Mouse (Mus musculus): ENCODE results near the gene Sytl4. TPM values are rescaled to one million over a fixed set of nuclear protein-coding genes. Genes with fewer than 3 reads are reported as not detected.

The Sytl4 gene
- polyA plus RNA-seq (2016; fragmentation: Nextera tagmentation; extraction: Ambion mirVana): 0.79 and 1.7 TPM in 2 replicates

DNA sequence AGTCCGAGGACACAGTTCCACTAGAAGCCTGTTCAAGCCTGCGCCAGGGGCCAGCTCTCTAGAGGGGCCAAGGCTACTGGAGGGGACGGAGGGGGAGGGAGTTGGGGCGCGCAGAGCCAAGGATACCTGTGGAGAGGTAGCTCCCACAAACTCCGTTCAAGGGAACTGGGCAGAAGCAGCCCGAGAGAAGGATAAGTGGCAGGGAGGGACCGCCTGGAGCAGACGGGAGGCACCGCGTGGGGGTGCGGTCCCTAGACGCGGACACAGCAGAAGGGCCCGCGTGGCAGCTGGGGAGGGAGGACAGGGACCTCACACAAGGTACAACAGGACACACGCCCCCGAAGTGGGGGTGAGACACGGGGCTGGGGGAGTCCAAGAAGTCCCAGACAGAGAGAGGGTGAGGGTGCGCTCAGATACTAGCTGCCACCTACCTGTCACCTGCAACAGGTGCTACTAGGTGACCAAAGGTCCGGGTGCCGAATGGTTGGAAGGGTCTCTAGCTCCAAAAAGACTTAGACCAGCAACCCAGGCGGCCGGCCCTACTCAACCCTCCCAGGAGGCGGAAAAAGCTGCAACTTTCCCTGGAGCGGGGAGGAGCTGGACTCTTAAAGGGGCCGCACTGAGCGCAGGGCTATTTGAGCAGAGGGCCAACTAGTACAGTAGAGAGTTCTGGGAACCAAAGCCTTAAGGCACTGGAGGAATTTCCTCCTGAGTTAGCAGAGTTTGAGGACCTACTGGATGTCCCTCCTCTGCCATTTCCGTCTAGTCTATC is at the start of gene Sytl4:
Gene Sytl4, minus strand, starts transcription at position 582 of the 772 bp plus-strand sequence.
- Histone ChIP-seq H3K9me3 (replicated peaks) (no peaks in the 10 kb centered on the region), H3K27me3 (ENCODE audit: low read depth, poor library complexity, severe bottlenecking) (peaks cover 85% of the 10 kb centered on the region), H3K4me1 (peaks cover 4% of the 10 kb centered on the region; the same call in 1 of the 2 replicates), H3K27ac (no peak within 1 kb of the TSS), H3K4me3 (peak within 1 kb of the TSS; percentile 53), H3K36me3 (no peaks in the 10 kb centered on the region)
- peak; percentile 48 for DNase-seq (ENCODE audit: low spot score)
- 16% methylated on average over 29 of the region's 29 CpGs for WGBS

DNA sequence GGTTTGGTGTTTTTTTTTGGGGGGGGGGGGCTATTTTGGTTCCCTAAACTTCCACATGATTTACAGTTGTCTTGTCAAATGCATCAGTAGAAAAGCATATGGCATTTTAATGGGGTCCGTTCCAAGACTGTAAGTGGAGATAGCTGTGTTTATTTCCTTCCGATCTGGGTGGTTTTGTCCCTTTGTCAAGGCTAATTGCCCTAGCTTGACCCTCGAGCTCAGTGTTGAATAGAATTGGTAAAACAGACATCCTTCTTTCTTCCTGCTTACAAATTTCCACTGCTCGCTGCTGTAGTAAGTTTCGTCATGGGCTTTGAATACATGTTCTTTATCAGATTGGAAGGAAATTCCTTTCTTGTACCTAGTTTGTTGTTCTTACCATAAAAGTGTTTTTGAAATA is 39.1 kb upstream of the Sytl4 start:
- H3K4me3 ChIP-seq: no peak overlapping the region
- peaks cover 22% of the 10 kb centered on the region; the same call in 1 of the 2 replicates for H3K27me3 ChIP-seq (ENCODE audit: low read depth, poor library complexity, severe bottlenecking)
- H3K27ac ChIP-seq: no peak overlapping the region
- no peak for DNase-seq (ENCODE audit: low spot score)
- no peaks in the 10 kb centered on the region for H3K9me3 ChIP-seq (replicated peaks)
- no peaks in the 10 kb centered on the region for H3K36me3 ChIP-seq
- no peaks in the 10 kb centered on the region for H3K4me1 ChIP-seq
- 57% methylated on average over 5 of the region's 5 CpGs for WGBS

DNA sequence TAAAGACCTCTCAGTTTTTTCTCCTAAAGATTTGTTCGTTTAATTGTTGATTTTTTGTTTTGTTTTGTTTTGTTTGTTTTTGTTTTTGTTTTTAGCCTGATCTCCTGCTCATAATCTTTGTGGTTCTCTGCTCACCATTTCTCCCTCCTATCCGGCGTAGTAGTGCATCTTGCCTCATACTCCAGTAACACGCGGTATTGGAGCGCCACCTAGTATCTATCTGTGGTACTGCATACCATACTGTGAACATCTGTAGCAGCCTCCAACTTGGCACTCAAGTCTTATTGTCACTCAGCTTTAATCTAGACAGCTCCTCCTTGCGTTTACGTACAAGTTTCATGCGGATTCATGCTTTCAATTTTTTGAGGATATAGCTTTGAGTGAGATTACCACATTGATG is 37.4 kb upstream of the Sytl4 start:
- H3K4me3 ChIP-seq: no peak overlapping the region
- H3K36me3 ChIP-seq: no peaks in the 10 kb centered on the region
- H3K9me3 ChIP-seq (replicated peaks): no peaks in the 10 kb centered on the region
- no peak overlapping the region for H3K27ac ChIP-seq
- peak; percentile 65 for DNase-seq (ENCODE audit: low spot score)
- H3K4me1 ChIP-seq: no peaks in the 10 kb centered on the region
- peaks cover 22% of the 10 kb centered on the region; the same call in 1 of the 2 replicates for H3K27me3 ChIP-seq (ENCODE audit: low read depth, poor library complexity, severe bottlenecking)
- 13% methylated on average over 9 of the region's 9 CpGs for WGBS

- no peak overlapping the region for H3K4me3 ChIP-seq
- DNase-seq (ENCODE audit: low spot score): no peak
- H3K9me3 ChIP-seq (replicated peaks): no peaks in the 10 kb centered on the region
- no peaks in the 10 kb centered on the region for H3K36me3 ChIP-seq
- no peak overlapping the region for H3K27ac ChIP-seq
- H3K27me3 ChIP-seq (ENCODE audit: low read depth, poor library complexity, severe bottlenecking): peaks cover 81% of the 10 kb centered on the region
- no peaks in the 10 kb centered on the region for H3K4me1 ChIP-seq
- 73% methylated on average over 3 of the region's 3 CpGs for WGBS
Observed at GRCm38 (mm10) chrX:133995866-133996265, 14.3 kb upstream of the Sytl4 start.

GRCm38 (mm10) chrX:133964615-133965014 is 17.0 kb downstream of the Sytl4 start:
- H3K36me3 ChIP-seq: no peaks in the 10 kb centered on the region
- no peak for DNase-seq (ENCODE audit: low spot score)
- H3K9me3 ChIP-seq (replicated peaks): no peaks in the 10 kb centered on the region
- no peak overlapping the region for H3K27ac ChIP-seq
- H3K27me3 ChIP-seq (ENCODE audit: low read depth, poor library complexity, severe bottlenecking): peaks cover 65% of the 10 kb centered on the region
- WGBS: 93% methylated on average over 2 of the region's 2 CpGs
- no peaks in the 10 kb centered on the region for H3K4me1 ChIP-seq
- no peak overlapping the region for H3K4me3 ChIP-seq

- 71% methylated on average over 2 of the region's 2 CpGs for WGBS
- DNase-seq (ENCODE audit: low spot score): no peak
- Histone ChIP-seq H3K9me3 (replicated peaks) (no peaks in the 10 kb centered on the region), H3K4me3 (no peak overlapping the region), H3K27ac (no peak overlapping the region), H3K36me3 (no peaks in the 10 kb centered on the region), H3K27me3 (ENCODE audit: low read depth, poor library complexity, severe bottlenecking) (peaks cover 70% of the 10 kb centered on the region), H3K4me1 (no peaks in the 10 kb centered on the region)
Observed at GRCm38 (mm10) chrX:133960617-133961016, 21.0 kb downstream of the Sytl4 start.

GRCm38 (mm10) chrX:133954661-133955060 is 27.0 kb downstream of the Sytl4 start:
- H3K36me3 ChIP-seq: no peaks in the 10 kb centered on the region
- no peak overlapping the region for H3K4me3 ChIP-seq
- peaks cover 76% of the 10 kb centered on the region for H3K27me3 ChIP-seq (ENCODE audit: low read depth, poor library complexity, severe bottlenecking)
- H3K4me1 ChIP-seq: no peaks in the 10 kb centered on the region
- H3K27ac ChIP-seq: no peak overlapping the region
- no peak for DNase-seq (ENCODE audit: low spot score)
- 53% methylated on average over 7 of the region's 7 CpGs for WGBS
- H3K9me3 ChIP-seq (replicated peaks): no peaks in the 10 kb centered on the region

DNA sequence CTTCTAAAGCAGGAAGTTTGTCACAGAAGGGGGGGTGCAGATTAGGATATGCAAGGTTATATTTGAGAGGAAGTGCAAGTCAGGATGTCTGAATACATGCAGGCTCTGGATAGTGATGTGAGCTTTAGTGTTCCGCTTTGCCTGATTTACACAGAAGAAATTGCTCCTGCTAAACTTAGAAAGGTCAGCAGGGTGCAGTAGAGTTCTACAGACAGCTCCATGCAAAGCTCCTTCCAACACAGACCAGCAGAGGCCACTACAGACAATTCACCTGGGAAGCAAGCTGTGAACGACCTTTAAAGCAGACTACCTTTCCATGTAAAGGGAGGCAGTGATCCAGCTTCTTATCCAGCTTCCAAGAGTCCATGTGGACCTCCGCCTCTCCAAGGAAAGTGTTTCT is 34.2 kb downstream of the Sytl4 start:
- whole genome bisulfite sequencing: 31% methylated on average over 3 of the region's 3 CpGs
- Histone ChIP-seq H3K27me3 (ENCODE audit: low read depth, poor library complexity, severe bottlenecking) (peaks cover 74% of the 10 kb centered on the region), H3K4me1 (no peaks in the 10 kb centered on the region), H3K36me3 (no peaks in the 10 kb centered on the region), H3K4me3 (no peak overlapping the region), H3K9me3 (replicated peaks) (no peaks in the 10 kb centered on the region), H3K27ac (no peak overlapping the region)
- DNase-seq (ENCODE audit: low spot score): peak; percentile 34

DNA sequence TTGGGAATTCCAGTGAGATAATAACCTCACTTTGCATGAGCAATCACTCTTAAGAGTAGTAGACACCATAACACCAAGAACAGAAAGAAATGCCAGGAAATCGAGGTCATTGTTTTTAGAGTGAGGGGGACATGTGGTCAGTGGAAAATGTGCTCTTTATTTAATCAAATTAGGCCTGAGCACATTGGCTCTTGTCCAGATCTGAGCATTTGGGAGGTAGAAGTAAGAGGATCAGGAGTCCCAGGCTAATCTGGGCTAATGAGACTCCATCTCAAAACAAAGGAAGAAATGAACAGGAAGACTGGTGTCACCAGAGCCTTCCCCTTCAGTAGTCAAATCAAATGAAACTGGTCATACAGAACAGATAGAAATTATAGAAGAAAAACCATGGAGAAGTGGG is 42.1 kb downstream of the Sytl4 start:
- DNase-seq (ENCODE audit: low spot score): no peak
- Histone ChIP-seq H3K27ac (no peak overlapping the region), H3K4me3 (no peak overlapping the region), H3K4me1 (no peaks in the 10 kb centered on the region), H3K9me3 (replicated peaks) (no peaks in the 10 kb centered on the region), H3K27me3 (ENCODE audit: low read depth, poor library complexity, severe bottlenecking) (peaks cover 89% of the 10 kb centered on the region), H3K36me3 (no peaks in the 10 kb centered on the region)
- WGBS: 73% methylated on average over 1 of the region's 1 CpGs

DNA sequence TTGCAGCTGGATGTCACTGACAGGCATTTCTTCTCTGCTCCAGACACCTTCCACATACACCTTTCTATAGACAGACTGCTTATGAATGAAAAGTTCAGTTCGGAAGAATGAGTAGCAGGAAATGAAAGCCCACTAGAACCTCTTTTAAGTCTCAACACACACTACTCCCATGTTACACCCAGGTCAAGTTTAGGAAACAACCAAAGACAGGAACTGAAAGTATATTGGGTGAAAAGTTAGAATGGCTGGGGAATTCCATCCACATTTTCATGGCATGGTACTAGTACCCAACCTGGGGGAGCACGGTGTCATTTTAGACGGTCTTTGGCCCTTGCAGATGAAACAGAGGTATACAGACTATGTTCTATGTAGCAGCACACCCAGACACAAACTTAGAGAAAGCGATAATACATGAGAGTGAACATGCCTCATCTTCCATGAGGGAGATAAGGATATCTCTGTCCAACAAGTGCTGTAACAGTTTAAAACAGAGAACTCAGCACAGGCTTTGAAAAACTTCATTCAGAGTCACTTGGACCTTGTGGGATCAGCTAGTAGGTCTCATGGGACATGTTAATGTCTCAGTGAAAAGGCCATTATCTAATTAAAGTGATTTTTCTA is 44.9 kb downstream of the Sytl4 start:
- DNase-seq (ENCODE audit: low spot score): no peak
- WGBS: 86% methylated on average over 4 of the region's 4 CpGs
- Histone ChIP-seq H3K9me3 (replicated peaks) (no peaks in the 10 kb centered on the region), H3K27me3 (ENCODE audit: low read depth, poor library complexity, severe bottlenecking) (peaks cover 83% of the 10 kb centered on the region), H3K36me3 (no peaks in the 10 kb centered on the region), H3K27ac (no peak overlapping the region), H3K4me1 (no peaks in the 10 kb centered on the region), H3K4me3 (no peak overlapping the region)

DNA sequence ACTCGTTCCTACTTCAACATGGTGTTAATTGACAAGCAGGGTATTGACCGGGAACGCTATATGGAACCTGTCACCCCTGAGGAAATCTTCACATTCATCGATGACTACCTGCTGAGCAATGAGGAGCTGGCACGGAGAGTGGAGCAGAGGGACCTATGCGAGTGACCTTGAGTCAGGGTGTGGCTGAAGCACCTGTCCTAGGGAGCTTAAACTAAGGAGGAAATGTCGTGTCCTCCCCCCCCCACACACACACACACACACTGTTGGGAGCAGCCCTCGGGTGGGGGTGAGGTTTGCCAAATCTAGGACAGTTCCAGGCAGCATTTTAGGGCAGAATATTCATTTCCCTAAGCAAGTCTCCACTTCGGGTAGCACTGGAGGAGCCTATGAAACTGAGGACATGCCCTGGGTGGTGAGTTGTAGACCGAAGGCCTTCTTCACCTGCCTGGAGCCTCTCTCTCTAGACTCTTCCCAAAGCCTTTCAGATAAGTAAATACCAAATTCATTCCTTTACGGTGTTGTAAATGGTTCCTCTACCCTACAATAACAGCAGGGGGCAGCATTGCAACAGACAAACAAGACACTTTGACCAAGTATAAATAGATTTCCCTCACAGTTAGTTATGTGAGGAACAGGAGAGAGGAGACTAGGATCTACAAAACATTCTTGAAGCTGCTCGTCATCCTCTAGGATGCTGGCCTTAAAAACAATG is 50.2 kb downstream of the Sytl4 start:
- Histone ChIP-seq H3K9me3 (replicated peaks) (no peaks in the 10 kb centered on the region), H3K27ac (no peak overlapping the region), H3K36me3 (no peaks in the 10 kb centered on the region), H3K4me3 (no peak overlapping the region), H3K27me3 (ENCODE audit: low read depth, poor library complexity, severe bottlenecking) (peaks cover 91% of the 10 kb centered on the region), H3K4me1 (no peaks in the 10 kb centered on the region)
- DNase-seq (ENCODE audit: low spot score): no peak
- 58% methylated on average over 12 of the region's 12 CpGs for WGBS

- no peak for DNase-seq (ENCODE audit: low spot score)
- no peaks in the 10 kb centered on the region for H3K36me3 ChIP-seq
- H3K4me1 ChIP-seq: no peaks in the 10 kb centered on the region
- no peak overlapping the region for H3K4me3 ChIP-seq
- H3K27ac ChIP-seq: no peak overlapping the region
- peaks cover 90% of the 10 kb centered on the region for H3K27me3 ChIP-seq (ENCODE audit: low read depth, poor library complexity, severe bottlenecking)
- no peaks in the 10 kb centered on the region for H3K9me3 ChIP-seq (replicated peaks)
- 84% methylated on average over 5 of the region's 5 CpGs for WGBS
Observed at GRCm38 (mm10) chrX:133926760-133927159, 54.9 kb downstream of the Sytl4 start.

DNA sequence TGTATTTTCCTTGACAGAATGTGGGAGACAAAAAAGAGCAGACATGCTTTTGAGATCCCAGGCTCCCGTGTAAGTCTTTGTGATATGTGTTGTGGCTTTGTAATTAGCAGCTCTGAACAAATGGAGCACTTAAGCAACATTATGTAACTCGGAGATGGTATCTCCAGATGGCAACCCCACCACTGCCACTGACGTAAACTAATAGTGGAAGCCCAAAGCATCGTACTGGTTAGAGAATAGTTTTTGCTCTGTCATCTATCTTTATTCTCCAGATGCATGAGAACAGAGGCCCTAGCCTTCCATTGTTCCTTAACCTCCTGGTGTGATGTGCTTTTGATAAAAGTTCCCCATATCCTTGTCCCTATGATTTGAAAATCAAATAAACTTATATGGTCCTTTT is 60.4 kb downstream of the Sytl4 start:
- Histone ChIP-seq H3K4me3 (no peak overlapping the region), H3K27ac (no peak overlapping the region), H3K9me3 (replicated peaks) (no peaks in the 10 kb centered on the region), H3K36me3 (no peaks in the 10 kb centered on the region), H3K4me1 (no peaks in the 10 kb centered on the region), H3K27me3 (ENCODE audit: low read depth, poor library complexity, severe bottlenecking) (peaks cover 89% of the 10 kb centered on the region)
- WGBS: 79% methylated on average over 4 of the region's 4 CpGs
- no peak for DNase-seq (ENCODE audit: low spot score)
